Mouse (Mus musculus): ENCODE measurements at regions not wholly inside any gene's neighbourhood (a gene's known extent, or its start where the extent isn't known, plus 50 kb on each side); places are given as distances from the start of the nearest gene placed in this dataset.
A peak's percentile ranks its signal among the peaks of the same experiment; 100 is the strongest.

GRCm38 (mm10) chr17:85881636-85882170 lies 193.6 kb upstream of the Six2 start:
- peaks cover 38% of the 10 kb centered on the region for H3K4me1 ChIP-seq (replicated peaks)
- no peaks in the 10 kb centered on the region for H3K9me3 ChIP-seq
- WGBS = 18% methylated on average over 8 of the region's 8 CpGs
- 0 out of 2 replicates have a peak overlapping the region, but pooled peaks have one; percentile 2 for H3K27ac ChIP-seq
- no peak overlapping the region for H3K4me2 ChIP-seq
- no peak overlapping the region for H3K9ac ChIP-seq (replicated peaks)
- peaks cover 3% of the 10 kb centered on the region; the same call in 1 of the 2 replicates for H3K27me3 ChIP-seq
- H3K4me3 ChIP-seq (replicated peaks) = no peak overlapping the region
- ATAC-seq (ENCODE audit: insufficient number of reproducible peaks, insufficient read depth, low FRiP score, low TSS enrichment, low read depth) = no peak
- no peaks in the 10 kb centered on the region for H3K36me3 ChIP-seq

GRCm38 (mm10) chr17:85881046-85881445 lies 193.0 kb upstream of the Six2 start:
- 9% methylated on average over 5 of the region's 5 CpGs for WGBS
- Histone ChIP-seq H3K27me3 (peaks cover 3% of the 10 kb centered on the region; the same call in 1 of the 2 replicates), H3K36me3 (no peaks in the 10 kb centered on the region), H3K4me1 (replicated peaks) (peaks cover 37% of the 10 kb centered on the region), H3K4me3 (replicated peaks) (no peak overlapping the region), H3K4me2 (no peak overlapping the region), H3K27ac (0 out of 2 replicates have a peak overlapping the region, but pooled peaks have one; percentile 2), H3K9ac (replicated peaks) (no peak overlapping the region), H3K9me3 (no peaks in the 10 kb centered on the region)
- ATAC-seq (ENCODE audit: insufficient number of reproducible peaks, insufficient read depth, low FRiP score, low TSS enrichment, low read depth) = no peak

GRCm38 (mm10) chr17:85877426-85877825 lies 189.4 kb upstream of the Six2 start:
- no peak overlapping the region for H3K4me2 ChIP-seq
- H3K4me3 ChIP-seq (replicated peaks) = no peak overlapping the region
- H3K9ac ChIP-seq (replicated peaks) = no peak overlapping the region
- H3K36me3 ChIP-seq = no peaks in the 10 kb centered on the region
- H3K27ac ChIP-seq = no peak overlapping the region
- H3K9me3 ChIP-seq = no peaks in the 10 kb centered on the region
- 39% methylated on average over 3 of the region's 3 CpGs for WGBS
- no peak for ATAC-seq (ENCODE audit: insufficient number of reproducible peaks, insufficient read depth, low FRiP score, low TSS enrichment, low read depth)
- H3K27me3 ChIP-seq = peaks cover 31% of the 10 kb centered on the region
- peaks cover 44% of the 10 kb centered on the region for H3K4me1 ChIP-seq (replicated peaks)

DNA sequence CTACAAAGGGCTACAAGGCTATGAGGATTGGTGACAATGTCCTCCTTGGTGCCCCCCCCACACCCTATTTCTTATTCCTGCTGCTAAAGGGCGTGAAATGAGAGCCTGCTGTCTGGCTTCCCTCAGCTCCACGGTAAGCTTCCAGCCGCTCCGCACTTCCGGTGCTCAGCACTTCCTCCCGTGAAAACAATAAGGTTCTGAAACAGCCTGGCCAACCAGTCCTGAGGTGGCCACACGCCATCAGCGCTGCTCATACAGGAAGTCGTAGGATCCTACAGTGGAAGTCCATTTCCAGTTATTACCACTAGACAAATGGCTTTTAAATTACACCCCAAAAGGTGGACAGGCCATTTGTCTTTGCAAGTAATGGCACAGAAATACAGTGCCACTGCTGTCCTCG lies 188.8 kb upstream of the Six2 start:
- Histone ChIP-seq H3K4me3 (replicated peaks) (no peak overlapping the region), H3K27me3 (peaks cover 37% of the 10 kb centered on the region), H3K9me3 (no peaks in the 10 kb centered on the region), H3K4me2 (no peak overlapping the region), H3K27ac (0 out of 2 replicates have a peak overlapping the region, but pooled peaks have one; percentile 41), H3K4me1 (replicated peaks) (peaks cover 38% of the 10 kb centered on the region), H3K9ac (replicated peaks) (no peak overlapping the region), H3K36me3 (no peaks in the 10 kb centered on the region)
- 25% methylated on average over 10 of the region's 10 CpGs for WGBS
- no peak for ATAC-seq (ENCODE audit: insufficient number of reproducible peaks, insufficient read depth, low FRiP score, low TSS enrichment, low read depth)

DNA sequence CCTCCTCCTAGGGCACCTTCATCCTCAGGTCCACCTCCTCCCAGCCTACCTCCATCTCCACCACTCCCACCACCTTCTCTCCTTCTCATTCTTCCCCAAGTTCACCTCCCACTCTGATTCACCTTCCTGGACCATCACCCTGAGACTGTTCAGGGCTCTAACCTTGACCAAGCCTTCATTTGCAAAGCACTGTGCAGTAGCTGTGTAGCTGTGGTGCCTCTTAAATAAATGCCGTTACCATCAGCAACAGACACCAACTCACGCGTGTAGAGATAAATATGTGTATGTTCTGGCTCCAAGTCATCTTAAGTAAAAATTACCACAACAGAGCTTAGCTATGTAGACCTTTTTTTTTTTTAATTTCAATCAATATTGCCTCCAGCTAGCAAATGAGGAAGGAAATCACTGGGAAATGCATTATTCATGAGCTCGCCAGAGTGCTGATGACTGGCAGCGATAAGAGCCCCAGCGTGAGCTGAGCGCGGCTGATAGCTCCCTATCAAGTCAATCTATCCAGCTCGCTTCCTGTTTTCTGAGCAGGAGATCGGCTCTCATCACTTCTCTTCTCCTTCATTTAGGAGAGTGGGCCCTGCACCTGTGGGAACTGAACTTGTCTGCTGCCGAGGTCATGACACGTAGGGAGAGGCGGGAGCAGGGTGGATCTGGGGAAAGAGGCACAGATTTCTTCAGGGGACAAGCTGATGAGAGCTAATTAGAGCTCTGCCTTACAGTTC lies 185.9 kb upstream of the Six2 start:
- no peak for ATAC-seq (ENCODE audit: insufficient number of reproducible peaks, insufficient read depth, low FRiP score, low TSS enrichment, low read depth)
- Histone ChIP-seq H3K9me3 (no peaks in the 10 kb centered on the region), H3K27ac (no peak overlapping the region), H3K27me3 (peaks cover 37% of the 10 kb centered on the region), H3K36me3 (no peaks in the 10 kb centered on the region), H3K9ac (replicated peaks) (0 out of 2 replicates have a peak overlapping the region, but pooled peaks have one; percentile 23), H3K4me2 (no peak overlapping the region), H3K4me1 (replicated peaks) (peaks cover 54% of the 10 kb centered on the region), H3K4me3 (replicated peaks) (no peak overlapping the region)
- WGBS = 29% methylated on average over 13 of the region's 13 CpGs

- Histone ChIP-seq H3K9ac (replicated peaks) (no peak overlapping the region), H3K27ac (no peak overlapping the region), H3K9me3 (no peaks in the 10 kb centered on the region), H3K4me2 (no peak overlapping the region), H3K27me3 (peaks cover 37% of the 10 kb centered on the region), H3K4me1 (replicated peaks) (peaks cover 63% of the 10 kb centered on the region), H3K4me3 (replicated peaks) (no peak overlapping the region), H3K36me3 (no peaks in the 10 kb centered on the region)
- 26% methylated on average over 6 of the region's 6 CpGs for WGBS
- no peak for ATAC-seq (ENCODE audit: insufficient number of reproducible peaks, insufficient read depth, low FRiP score, low TSS enrichment, low read depth)
Measured at GRCm38 (mm10) chr17:85872903-85873413, 184.9 kb upstream of the Six2 start.

DNA sequence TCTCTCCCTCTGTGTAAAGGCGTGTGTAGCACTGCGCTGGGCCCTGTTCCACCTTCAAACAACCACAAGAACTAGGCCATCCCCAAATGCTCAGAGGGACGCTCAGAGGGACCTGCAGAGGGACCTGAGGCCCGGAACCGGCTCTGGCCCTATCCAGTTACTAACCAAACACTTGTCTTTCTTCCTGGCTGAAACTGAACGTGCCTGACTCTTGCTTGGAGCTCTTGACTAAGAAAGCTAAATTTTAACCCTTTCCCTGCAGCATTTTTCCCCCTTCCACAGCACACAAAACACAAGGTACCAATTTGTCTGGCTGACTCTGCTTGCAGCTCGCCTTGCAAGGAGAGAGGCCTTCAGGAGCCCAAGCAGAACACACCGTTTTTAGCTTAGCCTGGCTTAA lies 182.3 kb upstream of the Six2 start:
- peaks cover 34% of the 10 kb centered on the region for H3K27me3 ChIP-seq
- H3K36me3 ChIP-seq = no peaks in the 10 kb centered on the region
- peak overlapping the region; percentile 92; the same call in 1 of the 2 replicates for H3K27ac ChIP-seq
- 44% methylated on average over 8 of the region's 8 CpGs for WGBS
- H3K9me3 ChIP-seq = peaks cover 2% of the 10 kb centered on the region; the same call in 1 of the 2 replicates
- H3K4me3 ChIP-seq (replicated peaks) = no peak overlapping the region
- H3K4me2 ChIP-seq = no peak overlapping the region
- no peak overlapping the region; the same call in 1 of the 2 replicates for H3K9ac ChIP-seq (replicated peaks)
- ATAC-seq (ENCODE audit: insufficient number of reproducible peaks, insufficient read depth, low FRiP score, low TSS enrichment, low read depth) = no peak
- H3K4me1 ChIP-seq (replicated peaks) = peaks cover 58% of the 10 kb centered on the region

- no peaks in the 10 kb centered on the region for H3K36me3 ChIP-seq
Measured at GRCm38 (mm10) chr17:85869179-85869578, 181.1 kb upstream of the Six2 start.

DNA sequence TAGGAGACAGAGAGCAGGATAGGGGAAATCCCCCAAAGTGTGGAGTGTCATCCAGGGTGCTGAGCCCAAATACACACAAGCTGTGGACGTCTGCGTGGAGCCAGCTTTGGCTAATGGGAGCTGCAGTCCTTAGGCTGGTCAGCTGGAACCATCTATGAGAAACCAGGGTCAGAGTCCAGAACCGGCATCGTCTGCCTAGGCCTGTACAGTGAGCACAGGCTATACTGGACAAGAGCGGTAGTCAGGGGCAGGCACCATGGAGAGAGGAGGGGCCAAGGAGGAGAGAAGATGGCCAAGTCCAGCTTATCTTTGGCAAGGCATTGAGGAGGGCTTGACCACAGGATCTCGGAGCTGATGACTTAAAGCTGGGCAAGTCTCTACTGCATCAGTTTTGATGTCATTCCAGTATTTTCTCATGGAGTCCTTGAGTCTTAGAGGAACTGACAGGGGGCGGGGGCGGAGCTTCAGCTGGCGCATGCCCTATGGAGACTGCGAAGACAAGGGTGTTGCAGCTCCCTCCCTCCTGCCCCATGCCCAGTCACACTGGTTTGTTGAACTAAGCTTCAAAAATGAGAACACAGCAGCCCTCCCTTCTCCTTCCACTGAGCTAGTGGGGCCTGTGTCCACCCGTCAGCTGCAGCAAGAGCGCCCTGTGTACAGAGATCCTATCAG lies 180.0 kb upstream of the Six2 start:
- no peak overlapping the region for H3K9ac ChIP-seq (replicated peaks)
- H3K4me2 ChIP-seq = no peak overlapping the region
- peak overlapping the region; percentile 36 for H3K27ac ChIP-seq
- H3K36me3 ChIP-seq = no peaks in the 10 kb centered on the region
- peaks cover 49% of the 10 kb centered on the region for H3K4me1 ChIP-seq (replicated peaks)
- H3K4me3 ChIP-seq (replicated peaks) = no peak overlapping the region
- no peak; the same call in 1 of the 2 replicates for ATAC-seq (ENCODE audit: insufficient number of reproducible peaks, insufficient read depth, low FRiP score, low TSS enrichment, low read depth)
- 78% methylated on average over 12 of the region's 12 CpGs for WGBS
- H3K9me3 ChIP-seq = peaks cover 2% of the 10 kb centered on the region; the same call in 1 of the 2 replicates
- H3K27me3 ChIP-seq = peaks cover 26% of the 10 kb centered on the region

More at GRCm38 (mm10) chr17:85869179-85869578, 181.1 kb upstream of the Six2 start:
- H3K9me3 ChIP-seq = peaks cover 2% of the 10 kb centered on the region; the same call in 1 of the 2 replicates
- H3K4me2 ChIP-seq = peak overlapping the region; percentile 15
- peaks cover 27% of the 10 kb centered on the region for H3K27me3 ChIP-seq
- H3K4me3 ChIP-seq (replicated peaks) = no peak overlapping the region
- peak overlapping the region; percentile 92 for H3K27ac ChIP-seq
- ATAC-seq (ENCODE audit: insufficient number of reproducible peaks, insufficient read depth, low FRiP score, low TSS enrichment, low read depth) = peak; percentile 70; the same call in 1 of the 2 replicates
- H3K4me1 ChIP-seq (replicated peaks) = peaks cover 52% of the 10 kb centered on the region
- no peak overlapping the region for H3K9ac ChIP-seq (replicated peaks)
- WGBS = 13% methylated on average over 5 of the region's 5 CpGs

DNA sequence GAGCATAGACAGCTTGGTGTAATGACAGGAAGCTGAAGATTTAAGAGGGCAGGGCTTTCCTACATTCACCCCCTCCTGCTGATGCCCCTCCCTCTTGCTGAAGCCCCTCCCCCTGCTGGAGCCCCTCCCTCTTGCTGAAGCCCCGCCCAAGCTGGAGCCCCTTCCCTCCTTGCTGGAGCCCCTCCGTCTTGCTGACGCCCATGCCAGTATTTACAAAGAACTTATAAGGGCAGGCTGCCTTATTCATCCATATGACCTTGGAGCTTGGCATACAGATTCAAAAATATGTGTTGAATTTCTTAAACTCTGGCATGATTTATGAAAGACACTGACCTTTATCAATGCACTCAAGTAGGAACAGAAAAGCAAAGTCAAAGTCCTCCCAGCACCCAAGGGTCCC lies 178.5 kb upstream of the Six2 start:
- Histone ChIP-seq H3K9me3 (peaks cover 2% of the 10 kb centered on the region; the same call in 1 of the 2 replicates), H3K27ac (no peak overlapping the region), H3K4me2 (no peak overlapping the region), H3K4me3 (replicated peaks) (no peak overlapping the region), H3K9ac (replicated peaks) (no peak overlapping the region), H3K36me3 (no peaks in the 10 kb centered on the region), H3K4me1 (replicated peaks) (peaks cover 41% of the 10 kb centered on the region), H3K27me3 (peaks cover 21% of the 10 kb centered on the region; the same call in 1 of the 2 replicates)
- 71% methylated on average over 3 of the region's 3 CpGs for WGBS
- ATAC-seq (ENCODE audit: insufficient number of reproducible peaks, insufficient read depth, low FRiP score, low TSS enrichment, low read depth) = no peak

DNA sequence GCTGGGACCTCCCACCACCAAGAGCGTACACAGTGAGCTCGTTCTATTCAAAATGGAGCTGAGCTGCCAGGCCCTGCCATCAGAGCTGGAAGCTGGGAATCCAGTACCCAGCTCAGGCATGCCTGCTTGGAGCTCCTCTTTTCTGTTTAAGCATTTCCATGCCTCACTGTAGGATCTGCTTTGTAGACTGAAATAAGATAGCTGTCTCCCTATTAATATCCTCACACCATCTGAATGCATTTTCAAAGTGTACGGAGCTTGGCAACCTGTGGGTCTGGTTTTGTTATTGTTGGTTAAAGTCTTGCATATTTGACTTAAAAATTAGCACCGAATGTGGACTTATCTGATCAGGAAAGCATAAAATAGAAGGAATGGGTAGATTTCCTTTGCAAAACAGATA lies 177.9 kb upstream of the Six2 start:
- 88% methylated on average over 4 of the region's 4 CpGs for WGBS
- Histone ChIP-seq H3K27ac (no peak overlapping the region), H3K4me3 (replicated peaks) (no peak overlapping the region), H3K27me3 (peaks cover 21% of the 10 kb centered on the region; the same call in 1 of the 2 replicates), H3K4me1 (replicated peaks) (peaks cover 40% of the 10 kb centered on the region), H3K9me3 (peaks cover 2% of the 10 kb centered on the region; the same call in 1 of the 2 replicates), H3K9ac (replicated peaks) (no peak overlapping the region), H3K4me2 (no peak overlapping the region), H3K36me3 (no peaks in the 10 kb centered on the region)
- no peak for ATAC-seq (ENCODE audit: insufficient number of reproducible peaks, insufficient read depth, low FRiP score, low TSS enrichment, low read depth)
